Mouse (Mus musculus) heart, embryonic 14.5 days (tissue): Measurements from ENCODE around the gene Tfg. TPM values are rescaled to one million over a fixed set of nuclear protein-coding genes. Genes with fewer than 3 reads are reported as not detected.

ENCODE experiments used
- polyA plus RNA-seq: library from polyadenylated mRNA; unstranded; fragments of >200 nt; fragmentation: Nextera tagmentation; extraction: Ambion mirVana; gene quantifications from 2 replicates; pipeline ENCODE4 v1.2.1, GENCODE M21; 2014

The Tfg gene
- polyA plus RNA-seq, 1 experiment from 2014 or later, result 136 TPM

Other genes starting within 250 kb of the Tfg start
- gene Abi3bp, start 239.6 kb downstream of the Tfg start, polyA plus RNA-seq, result 4.4 and 4.7 TPM in 2 replicates
- not detected in 2 replicates for gene Adgrg7, start 78.4 kb upstream of the Tfg start, polyA plus RNA-seq
- 12.4 and 13.7 TPM in 2 replicates for gene Tmem45a, start 168.7 kb upstream of the Tfg start, polyA plus RNA-seq
- gene Lnp1, start 210.6 kb upstream of the Tfg start, polyA plus RNA-seq, result 0.63 and 1.4 TPM in 2 replicates